Mouse (Mus musculus): ENCODE measurements around the gene Aggf1.

GRCm38 (mm10) chr13:95366356-95366755 is 8.8 kb downstream of the Aggf1 start:
- TF ChIP-seq CTCF (IDR thresholded peaks at IDR 0.05; ENCODE audit: low read depth) (no peak), EP300 (optimal IDR thresholded peaks at IDR 0.05) (no peak)
